Mouse (Mus musculus): ENCODE measurements around the gene Faah.

GRCm38 (mm10) chr4:116033374-116033773 is 15.6 kb upstream of the Faah start:
- TF ChIP-seq GATA1 (IDR thresholded peaks at IDR 0.05; ENCODE audit: low read length) = no peak
- TF ChIP-seq TAL1 (IDR thresholded peaks at IDR 0.05; ENCODE audit: low read length) = no peak
